Mouse (Mus musculus) lung, postnatal 10 days (tissue): ENCODE data around the gene Mkrn1.
"Not testable (repeated sequence)": the region's sequence is repeated elsewhere in the genome, so short reads cannot be mapped to it uniquely, and the experiment has no call there.

Experiments
- DNase-seq: peaks from one replicate; pipeline ENCODE4 v3.0.0; 2021

The Mkrn1 gene

GRCm38 (mm10) chr6:39419851-39420721 lies at the start of gene Mkrn1:
TSS of gene Mkrn1 (minus strand) at chr6:39420462.
- peak; percentile 82 for DNase-seq

GRCm38 (mm10) chr6:39469427-39469826 lies 49.2 kb upstream of the Mkrn1 start:
- no peak for DNase-seq

- DNase-seq: peak; percentile 87
Measured at GRCm38 (mm10) chr6:39462621-39463538, 42.6 kb upstream of the Mkrn1 start.

- peak; percentile 50 for DNase-seq
Measured at GRCm38 (mm10) chr6:39460040-39460439, 39.8 kb upstream of the Mkrn1 start.

- no peak for DNase-seq
Measured at GRCm38 (mm10) chr6:39455339-39456160, 35.3 kb upstream of the Mkrn1 start.

GRCm38 (mm10) chr6:39454616-39455015 lies 34.4 kb upstream of the Mkrn1 start:
- DNase-seq: no peak

- DNase-seq: no peak
Measured at GRCm38 (mm10) chr6:39453564-39453963, 33.3 kb upstream of the Mkrn1 start.

- DNase-seq: no peak
Measured at GRCm38 (mm10) chr6:39451033-39451432, 30.8 kb upstream of the Mkrn1 start.

- DNase-seq: no peak
Measured at GRCm38 (mm10) chr6:39450580-39450979, 30.3 kb upstream of the Mkrn1 start.

GRCm38 (mm10) chr6:39447429-39448185 lies 27.3 kb upstream of the Mkrn1 start:
- no peak for DNase-seq

GRCm38 (mm10) chr6:39445801-39446572 lies 25.7 kb upstream of the Mkrn1 start:
- no peak for DNase-seq

GRCm38 (mm10) chr6:39442786-39443287 lies 22.6 kb upstream of the Mkrn1 start:
- DNase-seq: no peak

- DNase-seq: no peak
Measured at GRCm38 (mm10) chr6:39440207-39440606, 19.9 kb upstream of the Mkrn1 start.

GRCm38 (mm10) chr6:39437519-39437918 lies 17.3 kb upstream of the Mkrn1 start:
- DNase-seq: not testable (repeated sequence)

GRCm38 (mm10) chr6:39435875-39436274 lies 15.6 kb upstream of the Mkrn1 start:
- no peak for DNase-seq

GRCm38 (mm10) chr6:39434886-39435492 lies 14.7 kb upstream of the Mkrn1 start:
- no peak for DNase-seq

GRCm38 (mm10) chr6:39434111-39434885 lies 14.0 kb upstream of the Mkrn1 start:
- no peak for DNase-seq

- DNase-seq: no peak
Measured at GRCm38 (mm10) chr6:39433701-39434100, 13.4 kb upstream of the Mkrn1 start.

- DNase-seq: no peak
Measured at GRCm38 (mm10) chr6:39433174-39433573, 12.9 kb upstream of the Mkrn1 start.

GRCm38 (mm10) chr6:39430722-39431121 lies 10.5 kb upstream of the Mkrn1 start:
- DNase-seq: no peak
